Mouse (Mus musculus) adrenal gland, postnatal 25 days (tissue): ENCODE results near the gene Tfe3. TPM values are rescaled to one million over a fixed set of nuclear protein-coding genes. Genes with fewer than 3 reads are reported as not detected.
"Not testable (repeated sequence)": the region's sequence is repeated elsewhere in the genome, so short reads cannot be mapped to it uniquely, and the experiment has no call there.

ENCODE experiments used
- DNase-seq: peaks from one replicate; pipeline ENCODE4 v3.0.0; 2021; ENCODE audit warnings: mixed read lengths
- microRNA-seq, 2 experiments: library from miRNA; unstranded; fragments of <30 nt; microRNA quantifications; one replicate each; pipeline ENCODE4 v1.2.0; 2021
- total RNA-seq: library from RNA; stranded (reverse); gene quantifications from 2 replicates; pipeline ENCODE4 v1.2.3, GENCODE M21; 2021

The Tfe3 gene
- total RNA-seq, 1 experiment from 2014 or later, result 40.7 TPM

GRCm38 (mm10) chrX:7815016-7815415 is 52.7 kb downstream of the Tfe3 start:
- not testable (repeated sequence) for DNase-seq

- DNase-seq, result no peak
Observed at GRCm38 (mm10) chrX:7821865-7822779, 59.8 kb downstream of the Tfe3 start, which contains the start of gene Kcnd1. Gene Kcnd1 (plus strand): TSS chrX:7822289.

Small RNA genes within 50 kb of the gene (microRNA-seq; reads per million reads assigned to microRNA genes)
- gene Mir1198, result 50.4 to 54.4 reads per million in 2 experiments

Other genes starting within 250 kb of the Tfe3 start
- gene Foxp3, start 188.9 kb upstream of the Tfe3 start, total RNA-seq, result not detected in 2 replicates
- gene Ppp1r3f, start 188.3 kb upstream of the Tfe3 start, total RNA-seq, result 4.2 and 4.6 TPM in 2 replicates
- 30.3 and 32.3 TPM in 2 replicates for gene Ccdc22, start 157.0 kb upstream of the Tfe3 start, total RNA-seq
- not detected in 2 replicates for gene Cacna1f, start 155.5 kb upstream of the Tfe3 start, total RNA-seq
- 28.5 and 34.6 TPM in 2 replicates for gene Syp, start 124.1 kb upstream of the Tfe3 start, total RNA-seq
- 17.9 and 20.0 TPM in 2 replicates for gene Prickle3, start 105.3 kb upstream of the Tfe3 start, total RNA-seq
- gene Plp2, start 91.2 kb upstream of the Tfe3 start, total RNA-seq, result 62.4 and 70.9 TPM in 2 replicates
- gene Magix, start 81.3 kb upstream of the Tfe3 start, total RNA-seq, result 0.52 and 0.86 TPM in 2 replicates
- gene Gpkow, start 65.4 kb upstream of the Tfe3 start, total RNA-seq, result 50.4 and 54.9 TPM in 2 replicates
- 79.0 and 80.8 TPM in 2 replicates for gene Wdr45, start 48.2 kb upstream of the Tfe3 start, total RNA-seq
- not detected in 2 replicates for gene Gm45208, start 40.3 kb upstream of the Tfe3 start, total RNA-seq
- 8.4 and 11.0 TPM in 2 replicates for gene Praf2, start 34.1 kb upstream of the Tfe3 start, total RNA-seq
- gene Ccdc120, start 11.7 kb upstream of the Tfe3 start, total RNA-seq, result 4.4 and 6.0 TPM in 2 replicates
- gene Gripap1, start 27.2 kb downstream of the Tfe3 start, total RNA-seq, result 61.2 and 64.9 TPM in 2 replicates
- gene Kcnd1, start 59.7 kb downstream of the Tfe3 start, total RNA-seq, result 1.0 and 1.2 TPM in 2 replicates
- 74.6 and 83.3 TPM in 2 replicates for gene Otud5, start 78.8 kb downstream of the Tfe3 start, total RNA-seq
- 11.1 and 12.3 TPM in 2 replicates for gene Pim2, start 115.7 kb downstream of the Tfe3 start, total RNA-seq
- gene Slc35a2, start 121.5 kb downstream of the Tfe3 start, total RNA-seq, result 43.1 and 81.5 TPM in 2 replicates
- gene Pqbp1, start 136.7 kb downstream of the Tfe3 start, total RNA-seq, result 118 and 127 TPM in 2 replicates
- 114 and 134 TPM in 2 replicates for gene Timm17b, start 136.8 kb downstream of the Tfe3 start, total RNA-seq
- gene Gm10491, start 145.3 kb downstream of the Tfe3 start, total RNA-seq, result not detected in 2 replicates
- 1.9 TPM in 1 of 2 replicates, not detected in the other for gene Gm10490, start 147.0 kb downstream of the Tfe3 start, total RNA-seq
- gene Pcsk1n, start 157.3 kb downstream of the Tfe3 start, total RNA-seq, result 39.1 and 47.5 TPM in 2 replicates
- gene Eras, start 166.0 kb downstream of the Tfe3 start, total RNA-seq, result not detected in 2 replicates
- 17.9 and 26.7 TPM in 2 replicates for gene Hdac6, start 185.3 kb downstream of the Tfe3 start, total RNA-seq
- not detected in 2 replicates for gene Gata1, start 215.5 kb downstream of the Tfe3 start, total RNA-seq